Mouse (Mus musculus) adrenal gland, postnatal 36 days (tissue): ENCODE measurements around the gene Astn2. TPM values are rescaled to one million over a fixed set of nuclear protein-coding genes. Genes with fewer than 3 reads are reported as not detected.
A peak's percentile ranks its signal among the peaks of the same experiment; 100 is the strongest.

Experiments
- DNase-seq, 2 experiments: peaks; one replicate each; pipeline ENCODE4 v3.0.0; 2021; ENCODE audit warnings: mixed read lengths in 1 of 2
- total RNA-seq, 2 experiments: library from RNA; stranded (reverse); gene quantifications; 2 replicates each; pipeline ENCODE4 v1.2.3; 2021

Gene Astn2
- total RNA-seq, 2 experiments from 2014 or later = 1.6 to 1.7 TPM

DNA sequence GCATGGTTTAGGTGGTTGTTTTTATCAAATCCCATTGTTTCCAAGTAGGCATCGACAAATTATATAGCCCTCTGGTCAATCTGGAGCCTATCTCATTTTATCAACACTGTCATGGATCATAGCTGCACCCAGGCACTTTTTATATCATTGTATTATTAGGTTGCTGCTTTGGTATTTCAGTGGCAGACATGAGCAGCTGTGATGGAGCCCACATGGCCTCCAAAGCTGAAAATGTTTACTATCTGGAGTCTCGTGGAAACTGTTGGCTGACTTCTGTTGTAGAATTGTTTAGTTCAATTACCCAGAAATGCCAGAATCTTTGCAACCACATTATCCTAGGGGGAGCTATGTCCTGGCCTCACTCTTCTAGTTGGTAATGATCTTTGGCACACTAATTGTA is 732.1 kb downstream of the Astn2 start:
- no peak for DNase-seq

DNA sequence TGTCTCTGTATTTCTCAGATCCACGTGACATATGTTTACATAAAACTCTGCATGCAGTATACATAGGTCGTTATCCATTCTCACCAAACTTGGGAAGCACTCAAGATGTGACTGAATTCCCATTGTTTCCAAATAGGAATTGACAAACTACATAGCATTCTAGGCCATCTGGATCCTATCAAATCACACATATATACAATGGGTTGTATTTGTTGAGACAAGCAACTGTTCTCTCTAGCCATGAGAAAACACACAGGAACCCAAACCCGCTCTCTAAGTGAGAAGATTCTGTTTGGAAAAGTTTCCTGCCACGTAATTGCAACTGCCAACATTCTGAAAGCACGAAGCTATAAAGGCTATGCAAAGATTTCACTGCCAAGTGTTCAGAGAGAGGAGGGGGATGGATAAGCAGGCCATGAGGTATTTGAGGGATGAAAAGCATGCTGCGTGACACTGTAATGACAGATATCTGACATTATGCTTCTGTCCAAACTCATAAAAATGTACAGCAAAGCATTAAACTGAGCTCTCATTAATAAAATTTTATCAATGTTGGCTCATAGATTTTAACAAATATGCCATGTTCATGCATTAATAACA is 732.7 kb downstream of the Astn2 start:
- DNase-seq = no peak

- no peak for DNase-seq
Measured at GRCm38 (mm10) chr4:65667030-65667610, 737.3 kb downstream of the Astn2 start.

GRCm38 (mm10) chr4:65663176-65663575 is 741.2 kb downstream of the Astn2 start:
- DNase-seq = no peak

DNA sequence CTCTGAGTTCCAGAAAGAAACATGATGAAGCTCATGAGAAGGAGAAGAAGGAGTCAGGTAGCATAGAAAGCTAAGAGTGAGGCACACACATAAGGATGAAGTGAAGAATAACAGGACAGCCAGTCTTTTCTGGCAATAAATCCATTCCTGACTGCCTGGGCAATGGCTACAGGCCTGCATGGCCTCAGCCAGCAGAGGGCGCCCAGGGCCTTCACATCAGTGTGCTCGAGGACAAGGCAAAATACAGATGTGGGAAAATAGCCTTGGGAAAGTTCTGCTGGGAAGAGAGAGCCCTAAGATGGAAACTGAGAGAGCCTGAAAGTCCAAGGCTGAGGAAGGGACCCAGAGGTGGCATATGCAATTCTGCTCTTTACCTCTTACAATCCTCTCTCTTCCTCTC is 749.7 kb downstream of the Astn2 start:
- peak; percentile 81 to 90 for DNase-seq

- no peak for DNase-seq
Measured at GRCm38 (mm10) chr4:65642611-65643010, 761.8 kb downstream of the Astn2 start.

- DNase-seq = no peak
Measured at GRCm38 (mm10) chr4:65638231-65638630, 766.2 kb downstream of the Astn2 start.

GRCm38 (mm10) chr4:65620125-65620524 is 784.3 kb downstream of the Astn2 start:
- no peak for DNase-seq

DNA sequence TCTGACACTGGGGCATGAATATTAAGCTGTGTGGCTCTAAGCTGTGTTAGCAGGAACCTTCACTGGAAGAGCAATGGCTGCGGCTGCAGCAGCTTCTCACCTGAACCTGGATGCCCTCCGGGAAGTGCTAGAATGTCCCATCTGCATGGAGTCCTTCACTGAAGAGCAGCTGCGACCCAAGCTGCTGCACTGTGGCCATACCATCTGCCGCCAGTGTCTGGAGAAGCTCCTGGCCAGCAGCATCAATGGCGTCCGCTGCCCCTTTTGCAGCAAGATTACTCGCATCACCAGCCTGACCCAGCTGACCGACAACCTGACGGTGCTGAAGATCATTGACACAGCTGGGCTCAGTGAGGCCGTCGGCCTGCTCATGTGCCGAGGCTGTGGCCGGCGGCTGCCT is 791.3 kb downstream of the Astn2 start:
- DNase-seq = no peak

GRCm38 (mm10) chr4:65610896-65611295 is 793.5 kb downstream of the Astn2 start:
- DNase-seq = no peak

- no peak for DNase-seq
Measured at GRCm38 (mm10) chr4:65610329-65610728, 794.1 kb downstream of the Astn2 start.

DNA sequence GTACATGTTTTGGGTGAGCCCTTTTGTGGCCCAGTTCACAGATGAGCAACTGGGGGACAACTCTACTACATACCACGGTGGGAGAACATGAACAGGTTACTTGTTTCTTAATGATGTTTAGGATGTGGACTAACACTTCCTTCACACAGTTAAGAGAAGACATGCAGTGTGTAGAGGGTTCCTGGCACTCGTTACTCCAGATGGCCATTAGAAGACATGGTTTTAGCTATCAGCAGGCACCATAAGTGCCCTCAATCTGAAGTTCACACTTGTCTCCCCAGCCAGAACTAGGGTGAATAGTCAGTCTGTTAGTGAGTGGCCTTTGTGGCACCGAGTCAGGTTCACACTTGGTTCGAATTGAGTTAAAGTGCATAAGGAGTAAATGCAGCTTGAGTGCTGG is 796.3 kb downstream of the Astn2 start:
- no peak for DNase-seq

DNA sequence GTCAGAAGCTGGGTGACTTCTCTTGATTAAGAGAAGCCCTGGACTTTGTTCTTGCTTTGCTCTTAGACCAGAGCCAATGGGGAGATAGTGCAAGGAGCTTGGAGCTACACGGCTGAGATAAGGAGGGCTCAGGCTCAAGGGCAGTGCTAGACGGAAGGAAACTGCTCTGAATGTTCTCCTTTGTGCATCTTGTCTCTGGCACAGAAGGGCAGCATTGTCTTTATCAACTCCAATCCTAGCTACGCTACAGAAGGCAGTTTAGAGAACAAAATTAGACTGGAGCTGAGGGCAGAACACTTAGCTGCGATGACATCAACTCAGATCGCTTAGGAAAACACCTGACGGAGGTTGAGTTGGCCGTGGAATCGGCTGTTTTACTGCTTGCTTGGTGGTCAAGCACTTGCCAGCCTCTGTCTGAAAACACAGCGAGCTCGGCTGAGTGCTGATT is 797.2 kb downstream of the Astn2 start:
- DNase-seq = no peak

- peak in 1 of 2 experiments; percentile 29 for DNase-seq
Measured at GRCm38 (mm10) chr4:65605151-65605702, 799.2 kb downstream of the Astn2 start.

DNA sequence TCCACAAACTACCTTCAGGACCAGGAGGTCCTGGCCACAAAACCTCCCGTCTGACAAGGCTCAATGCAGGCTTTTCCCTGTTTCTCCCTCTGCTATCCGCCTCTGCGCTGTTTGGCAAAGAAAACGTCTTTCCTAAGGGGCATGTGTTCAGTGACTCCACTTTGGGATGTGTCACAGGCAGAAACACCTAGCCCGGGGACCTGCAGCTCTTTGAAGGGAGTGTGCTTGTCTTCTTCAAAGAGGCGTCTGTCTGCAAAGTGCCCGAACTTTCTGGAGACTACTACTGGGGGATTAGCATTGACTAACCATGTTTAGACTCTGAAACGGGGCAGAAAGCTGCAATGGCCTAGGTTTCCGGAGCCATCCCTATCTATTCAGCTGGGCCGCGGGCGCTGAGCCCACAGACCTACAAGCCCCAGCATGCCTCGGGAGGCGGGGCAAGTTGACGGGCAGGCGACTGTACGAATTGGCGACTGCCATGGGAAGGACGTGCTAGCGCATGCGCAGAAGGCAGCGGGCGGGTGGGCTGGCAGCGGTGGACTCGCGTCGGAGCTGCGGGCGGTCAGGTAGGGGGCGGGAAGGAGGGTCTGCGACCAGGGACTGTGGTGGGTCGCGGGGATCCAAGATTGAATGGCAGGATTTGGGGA is 799.8 kb downstream of the Astn2 start, which contains the start of gene Trim32:
TSS of gene Trim32 (plus strand) at position 483 of the 647 bp plus-strand sequence.
- peak; percentile 99 to 100 for DNase-seq

GRCm38 (mm10) chr4:65594601-65595369 is 809.6 kb downstream of the Astn2 start:
- DNase-seq = peak in 1 of 2 experiments; percentile 18

GRCm38 (mm10) chr4:65589780-65590179 is 814.6 kb downstream of the Astn2 start:
- DNase-seq = peak in 1 of 2 experiments; percentile 28

DNA sequence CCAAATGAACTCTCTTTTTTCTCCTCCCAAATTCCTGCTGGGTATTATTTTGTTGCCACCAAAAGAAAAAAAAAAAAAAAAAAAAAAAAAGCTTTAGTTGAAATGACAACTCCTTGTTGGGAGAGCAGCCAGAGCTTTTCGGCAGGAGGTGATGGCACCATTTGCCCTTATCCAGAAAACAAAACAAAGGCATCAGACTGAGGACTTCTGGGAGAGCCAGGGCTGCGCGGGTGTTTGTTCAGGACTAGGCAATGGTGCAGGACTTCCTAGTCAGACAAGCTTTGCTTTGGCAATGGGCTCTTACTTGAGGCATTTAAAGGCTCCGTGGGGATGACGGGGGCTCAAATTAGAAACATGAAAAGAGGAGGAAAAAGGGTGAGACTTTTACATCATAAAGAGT is 817.5 kb downstream of the Astn2 start:
- DNase-seq = no peak

- no peak for DNase-seq
Measured at GRCm38 (mm10) chr4:65580254-65580653, 824.2 kb downstream of the Astn2 start.

- peak in 1 of 2 experiments; percentile 15 for DNase-seq
Measured at GRCm38 (mm10) chr4:65565493-65565892, 838.9 kb downstream of the Astn2 start.

DNA sequence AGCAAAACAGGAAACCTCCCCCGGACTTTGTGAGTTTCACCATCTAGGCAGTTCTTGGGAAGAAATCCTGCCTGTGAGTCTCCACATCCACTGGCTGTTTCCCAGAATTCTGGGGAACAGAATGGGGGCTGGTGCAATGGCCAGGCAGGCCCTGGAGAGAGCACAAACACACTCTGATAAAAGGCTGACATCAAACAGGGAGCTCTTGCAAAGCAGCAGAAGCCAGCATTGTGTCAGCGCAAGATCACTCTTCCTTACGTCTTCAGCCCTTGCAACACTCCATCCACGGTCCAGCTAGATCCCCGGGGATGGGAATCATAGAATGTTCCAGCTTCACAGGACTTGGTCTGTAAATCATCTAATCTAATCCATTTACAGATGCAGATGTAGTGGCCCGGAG is 855.9 kb downstream of the Astn2 start:
- peak; percentile 0 to 17 for DNase-seq

DNA sequence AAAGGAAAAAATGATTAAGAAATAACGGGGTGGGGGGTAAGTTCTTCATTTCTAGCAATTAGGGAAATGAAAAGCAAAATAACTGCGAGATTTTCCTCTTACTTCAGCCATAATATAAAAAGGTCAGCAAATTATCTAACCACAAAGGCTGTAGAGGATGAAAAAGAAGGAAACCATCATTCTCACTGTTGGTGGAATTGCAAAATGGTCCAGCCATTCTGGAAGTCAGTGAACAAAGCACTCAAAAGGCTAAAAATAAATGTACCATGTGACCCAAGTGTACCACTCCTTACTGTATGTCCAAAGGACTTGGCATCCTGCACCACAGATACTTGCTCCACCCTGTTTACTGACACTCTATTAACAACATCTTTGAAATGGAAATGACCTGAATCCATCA is 858.8 kb downstream of the Astn2 start:
- no peak for DNase-seq
